Mouse (Mus musculus) neural tube, embryonic 12.5 days (tissue): ENCODE data around the gene Pcnx3. TPM values are rescaled to one million over a fixed set of nuclear protein-coding genes. Genes with fewer than 3 reads are reported as not detected.

Experiments
- ATAC-seq: fragments of 200-750 bp; cut with Nextera tagmentation; 2 replicates; pipeline ENCODE4 v1.8.0; 2017; ENCODE audit warnings: low read depth, mild to moderate bottlenecking, moderate TSS enrichment, moderate library complexity; ENCODE audit not compliant: low FRiP score
- H3K27ac ChIP-seq: fragments of 300-500 bp; sonication (generic); 2 replicates; pipeline ENCODE4 v1.5.1; 2016
- H3K27me3 ChIP-seq: fragments of 300-500 bp; sonication (generic); replicated peaks from 2 replicates; pipeline ENCODE4 v1.6.1; 2016; ENCODE audit warnings: mild to moderate bottlenecking
- H3K36me3 ChIP-seq: fragments of 300-500 bp; sonication (generic); 2 replicates; pipeline ENCODE4 v1.6.1; 2016; ENCODE audit warnings: mild to moderate bottlenecking
- H3K4me1 ChIP-seq: fragments of 300-500 bp; sonication (generic); 2 replicates; pipeline ENCODE4 v1.6.1; 2016
- H3K4me2 ChIP-seq: fragments of 300-500 bp; sonication (generic); replicated peaks from 2 replicates; pipeline ENCODE4 v1.6.1; 2016; ENCODE audit warnings: mild to moderate bottlenecking
- H3K4me3 ChIP-seq: fragments of 300-500 bp; sonication (generic); 2 replicates; pipeline ENCODE4 v1.5.1; 2016
- H3K9ac ChIP-seq: fragments of 300-500 bp; sonication (generic); 2 replicates; pipeline ENCODE4 v1.6.1; 2016; ENCODE audit warnings: mild to moderate bottlenecking
- H3K9me3 ChIP-seq: fragments of 300-500 bp; sonication (generic); 2 replicates; pipeline ENCODE4 v1.6.1; 2016; ENCODE audit warnings: mild to moderate bottlenecking
- WGBS: fragments of 180-500 bp; shearing (Covaris S2); methylation state at CpG from one replicate; pipeline ENCODE4 v1.1.7; 2016; 5-methylcytosine and 5-hydroxymethylcytosine counted together
- microRNA-seq: library from miRNA; unstranded; fragments of <30 nt; microRNA quantifications from one replicate; pipeline ENCODE4, GENCODE M21; 2017
- polyA plus RNA-seq: library from polyadenylated mRNA; unstranded; fragments of >200 nt; fragmentation: Nextera tagmentation; extraction: Ambion mirVana; gene quantifications from 2 replicates; pipeline ENCODE4 v1.2.1, GENCODE M21; 2016

Gene Pcnx3
- polyA plus RNA-seq, 1 experiment from 2014 or later = 32.4 TPM

GRCm38 (mm10) chr19:5632120-5632519 is 56.6 kb downstream of the Pcnx3 start:
- Histone ChIP-seq H3K4me3 (no peak overlapping the region), H3K36me3 (no peaks in the 10 kb centered on the region), H3K4me2 (no peak overlapping the region), H3K9ac (no peak overlapping the region), H3K9me3 (no peaks in the 10 kb centered on the region), H3K27ac (no peak overlapping the region), H3K27me3 (no peaks in the 10 kb centered on the region), H3K4me1 (peaks cover 6% of the 10 kb centered on the region)
- 72% methylated on average over 9 of the region's 9 CpGs for WGBS
- no peak for ATAC-seq

- no peaks in the 10 kb centered on the region for H3K4me1 ChIP-seq
- H3K9ac ChIP-seq = no peak overlapping the region
- H3K27me3 ChIP-seq = no peaks in the 10 kb centered on the region
- H3K27ac ChIP-seq = no peak overlapping the region
- no peaks in the 10 kb centered on the region for H3K36me3 ChIP-seq
- H3K4me3 ChIP-seq = no peak overlapping the region
- H3K9me3 ChIP-seq = no peaks in the 10 kb centered on the region
- ATAC-seq = no peak
- no peak overlapping the region for H3K4me2 ChIP-seq
These were observed 58.8 kb downstream of the Pcnx3 start for GRCm38 (mm10) chr19:5629907-5630306.

DNA sequence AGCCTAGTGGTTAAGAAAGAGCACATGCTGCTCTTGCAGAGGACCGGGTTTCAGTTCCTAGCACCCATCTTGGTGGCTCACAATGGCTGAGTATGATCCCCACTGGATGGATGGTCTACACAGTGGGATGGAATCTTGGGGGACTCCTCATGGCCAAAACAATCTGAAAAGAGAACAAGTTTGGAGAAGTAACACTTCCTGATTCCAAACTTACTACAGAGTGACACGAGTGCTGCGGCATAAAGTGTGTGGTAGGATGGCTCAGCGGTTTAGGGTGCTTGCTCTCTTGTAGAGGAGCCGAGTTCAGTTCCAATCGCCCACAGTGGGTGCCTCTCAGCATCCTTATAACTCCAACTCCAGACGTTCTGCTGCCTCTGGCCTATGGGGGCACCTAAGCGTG is 63.4 kb downstream of the Pcnx3 start:
- H3K9ac ChIP-seq = no peak overlapping the region
- no peaks in the 10 kb centered on the region for H3K4me1 ChIP-seq
- no peak overlapping the region for H3K4me2 ChIP-seq
- WGBS = 91% methylated on average over 8 of the region's 8 CpGs
- no peaks in the 10 kb centered on the region for H3K27me3 ChIP-seq
- no peak for ATAC-seq
- H3K9me3 ChIP-seq = no peaks in the 10 kb centered on the region
- no peak overlapping the region for H3K4me3 ChIP-seq
- no peaks in the 10 kb centered on the region for H3K36me3 ChIP-seq
- no peak overlapping the region for H3K27ac ChIP-seq

GRCm38 (mm10) chr19:5621884-5622283 is 66.8 kb downstream of the Pcnx3 start:
- no peak overlapping the region for H3K4me2 ChIP-seq
- no peak overlapping the region for H3K27ac ChIP-seq
- no peaks in the 10 kb centered on the region for H3K36me3 ChIP-seq
- no peaks in the 10 kb centered on the region for H3K27me3 ChIP-seq
- H3K4me1 ChIP-seq = no peaks in the 10 kb centered on the region
- no peaks in the 10 kb centered on the region for H3K9me3 ChIP-seq
- H3K9ac ChIP-seq = no peak overlapping the region
- no peak overlapping the region for H3K4me3 ChIP-seq
- ATAC-seq = no peak
- WGBS = 80% methylated on average over 5 of the region's 5 CpGs

GRCm38 (mm10) chr19:5620007-5620406 is 68.7 kb downstream of the Pcnx3 start:
- Histone ChIP-seq H3K4me1 (no peaks in the 10 kb centered on the region), H3K27ac (no peak overlapping the region), H3K36me3 (no peaks in the 10 kb centered on the region), H3K9me3 (no peaks in the 10 kb centered on the region), H3K9ac (no peak overlapping the region), H3K4me2 (no peak overlapping the region), H3K4me3 (no peak overlapping the region), H3K27me3 (0 out of 2 replicates have a peak, but pooled peaks cover 4% of the 10 kb centered on the region)
- no peak for ATAC-seq
- 82% methylated on average over 4 of the region's 4 CpGs for WGBS

DNA sequence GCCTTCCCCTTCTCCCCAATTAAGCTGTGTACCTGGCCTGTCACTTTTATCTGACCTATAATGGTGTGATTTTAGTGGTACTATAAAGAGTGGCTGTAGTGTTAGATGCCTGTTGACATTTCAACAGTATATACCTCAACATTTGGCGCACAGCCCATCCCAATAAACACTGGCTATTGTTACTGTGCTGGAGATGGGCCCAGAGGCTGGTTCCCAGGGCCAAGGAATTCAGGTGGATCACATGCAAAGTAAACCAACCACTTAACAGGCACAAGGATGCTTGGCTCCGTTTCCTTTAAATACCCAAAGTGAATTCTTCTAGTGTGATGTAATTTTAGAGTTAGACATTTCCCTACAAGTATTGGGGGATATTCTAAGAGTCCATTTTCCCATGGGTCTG is 73.8 kb downstream of the Pcnx3 start:
- 0 out of 2 replicates have a peak, but pooled peaks cover 4% of the 10 kb centered on the region for H3K27me3 ChIP-seq
- no peak overlapping the region for H3K4me3 ChIP-seq
- H3K9me3 ChIP-seq = no peaks in the 10 kb centered on the region
- H3K9ac ChIP-seq = no peak overlapping the region
- 73% methylated on average over 2 of the region's 2 CpGs for WGBS
- no peak overlapping the region for H3K27ac ChIP-seq
- no peak overlapping the region for H3K4me2 ChIP-seq
- no peaks in the 10 kb centered on the region for H3K36me3 ChIP-seq
- H3K4me1 ChIP-seq = peaks cover 7% of the 10 kb centered on the region; the same call in 1 of the 2 replicates
- no peak for ATAC-seq

Small RNAs within 50 kb of the gene (microRNA-seq; reads per million reads assigned to microRNA genes)
- not detected for gene Mir6987

Other genes starting within 250 kb of the Pcnx3 start
- not detected in 2 replicates for gene Fosl1, start 241.4 kb downstream of the Pcnx3 start, polyA plus RNA-seq
- 12.9 and 13.0 TPM in 2 replicates for gene Ccdc85b, start 231.0 kb downstream of the Pcnx3 start, polyA plus RNA-seq
- 142 and 145 TPM in 2 replicates for gene Fibp, start 228.3 kb downstream of the Pcnx3 start, polyA plus RNA-seq
- gene Ctsw, start 220.4 kb downstream of the Pcnx3 start, polyA plus RNA-seq = 3.3 and 4.2 TPM in 2 replicates
- gene Efemp2, start 215.0 kb downstream of the Pcnx3 start, polyA plus RNA-seq = 58.3 and 60.3 TPM in 2 replicates
- 44.6 and 47.9 TPM in 2 replicates for gene Mus81, start 200.5 kb downstream of the Pcnx3 start, polyA plus RNA-seq
- gene Cfl1, start 198.5 kb downstream of the Pcnx3 start, polyA plus RNA-seq = 3,361 and 3,377 TPM in 2 replicates
- 0.32 and 0.46 TPM in 2 replicates for gene 1700020D05Rik, start 185.1 kb downstream of the Pcnx3 start, polyA plus RNA-seq
- 43.1 and 47.1 TPM in 2 replicates for gene Snx32, start 178.4 kb downstream of the Pcnx3 start, polyA plus RNA-seq
- gene Ovol1, start 128.3 kb downstream of the Pcnx3 start, polyA plus RNA-seq = 0.29 and 0.32 TPM in 2 replicates
- 2.5 and 2.8 TPM in 2 replicates for gene Ap5b1, start 120.9 kb downstream of the Pcnx3 start, polyA plus RNA-seq
- gene Rnaseh2c, start 87.0 kb downstream of the Pcnx3 start, polyA plus RNA-seq = 140 and 148 TPM in 2 replicates
- gene Kat5, start 78.7 kb downstream of the Pcnx3 start, polyA plus RNA-seq = 67.4 and 73.3 TPM in 2 replicates
- gene Rela, start 51.4 kb downstream of the Pcnx3 start, polyA plus RNA-seq = 34.7 and 36.7 TPM in 2 replicates
- gene Sipa1, start 25.2 kb downstream of the Pcnx3 start, polyA plus RNA-seq = 24.8 and 25.7 TPM in 2 replicates
- 22.4 and 28.9 TPM in 2 replicates for gene Map3k11, start 166 bp downstream of the Pcnx3 start, polyA plus RNA-seq
- 0.19 TPM in 2 replicates for gene Kcnk7, start 15.5 kb upstream of the Pcnx3 start, polyA plus RNA-seq
- gene Ehbp1l1, start 37.4 kb upstream of the Pcnx3 start, polyA plus RNA-seq = 10.1 and 10.5 TPM in 2 replicates
- gene Fam89b, start 40.7 kb upstream of the Pcnx3 start, polyA plus RNA-seq = 193 and 195 TPM in 2 replicates
- gene Ltbp3, start 52.0 kb upstream of the Pcnx3 start, polyA plus RNA-seq = 10.6 and 12.6 TPM in 2 replicates
- gene Scyl1, start 82.5 kb upstream of the Pcnx3 start, polyA plus RNA-seq = 66.1 and 70.4 TPM in 2 replicates
- 27.0 and 33.0 TPM in 2 replicates for gene Frmd8, start 186.4 kb upstream of the Pcnx3 start, polyA plus RNA-seq
- gene Slc25a45, start 188.9 kb upstream of the Pcnx3 start, polyA plus RNA-seq = 1.7 and 2.5 TPM in 2 replicates
- gene Tigd3, start 205.2 kb upstream of the Pcnx3 start, polyA plus RNA-seq = 10.5 and 11.8 TPM in 2 replicates
- gene Dpf2, start 224.1 kb upstream of the Pcnx3 start, polyA plus RNA-seq = 156 and 174 TPM in 2 replicates
- gene Cdc42ep2, start 235.9 kb upstream of the Pcnx3 start, polyA plus RNA-seq = 4.7 and 5.7 TPM in 2 replicates